Mouse (Mus musculus): ENCODE results near the gene Glrx2. TPM values are rescaled to one million over a fixed set of nuclear protein-coding genes. Genes with fewer than 3 reads are reported as not detected.
"Not testable (repeated sequence)": the region's sequence is repeated elsewhere in the genome, so short reads cannot be mapped to it uniquely, and the experiment has no call there.

Glrx2 gene
- polyA plus RNA-seq (2014; fragmentation: Nextera tagmentation; extraction: Ambion mirVana) = 98.7 and 110 TPM in 2 replicates

- H3K4me1 ChIP-seq (ENCODE audit: control insufficient read depth, insufficient read depth, low read length); ATAC-seq (ENCODE audit: low read depth): not testable (repeated sequence)
These were observed at the start of gene Glrx2 for GRCm38 (mm10) chr1:143716038-143716437. Gene Glrx2, plus strand, starts transcription at chr1:143716338.

DNA sequence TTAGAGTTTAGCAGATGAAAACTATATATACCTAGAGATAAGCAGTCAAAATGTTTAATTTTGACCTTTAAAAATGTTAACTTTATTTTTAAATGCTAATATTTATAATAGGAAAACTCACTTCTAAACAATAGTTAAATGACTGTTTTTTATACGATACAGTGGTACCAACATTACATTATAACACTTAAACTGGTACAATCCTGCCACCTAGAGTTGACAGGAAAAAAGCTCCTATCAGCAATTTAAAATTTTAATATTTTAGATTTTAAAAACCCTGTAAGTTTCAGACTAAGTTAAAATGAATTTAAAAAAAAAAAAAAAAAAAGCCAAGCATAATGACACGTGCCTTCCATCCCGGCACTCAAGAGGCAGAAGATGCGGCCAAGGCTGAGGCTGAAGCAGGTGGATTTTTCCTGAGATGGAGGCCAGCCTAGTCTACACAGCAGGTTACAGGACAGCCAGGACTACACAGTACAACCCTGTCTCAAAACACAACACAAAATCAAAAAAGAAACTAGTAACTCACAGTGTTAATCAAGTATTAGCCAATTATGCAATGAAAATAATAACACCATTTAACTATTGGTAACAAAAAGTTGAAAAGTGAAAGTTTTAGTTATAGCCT is 40.3 kb upstream of the Glrx2 start:
- H3K27ac ChIP-seq (ENCODE audit: low read depth, low read length) = no peak overlapping the region
- H3K4me2 ChIP-seq (ENCODE audit: low read depth, low read length) = no peak overlapping the region
- 92% methylated on average over 4 of the region's 4 CpGs for WGBS
- no peak for ATAC-seq (ENCODE audit: low read depth)
- H3K36me3 ChIP-seq (ENCODE audit: control insufficient read depth, insufficient read depth, low read length) = no peaks in the 10 kb centered on the region; the same call in 1 of the 2 replicates
- H3K27me3 ChIP-seq (ENCODE audit: control insufficient read depth, insufficient read depth, low read length) = no peaks in the 10 kb centered on the region
- no peaks in the 10 kb centered on the region for H3K9me3 ChIP-seq (ENCODE audit: control insufficient read depth, low read length)
- H3K9ac ChIP-seq (replicated peaks; ENCODE audit: low read depth, low read length) = no peak overlapping the region
- H3K4me3 ChIP-seq (ENCODE audit: low read depth, low read length) = no peak overlapping the region
- H3K4me1 ChIP-seq (ENCODE audit: control insufficient read depth, insufficient read depth, low read length) = no peaks in the 10 kb centered on the region

More at GRCm38 (mm10) chr1:143716038-143716437, at the start of gene Glrx2:
- not testable (repeated sequence) for H3K9ac ChIP-seq (replicated peaks; ENCODE audit: low read depth, low read length); H3K9me3 ChIP-seq (ENCODE audit: control insufficient read depth, low read length); H3K27ac ChIP-seq (ENCODE audit: low read depth, low read length); H3K4me3 ChIP-seq (ENCODE audit: low read depth, low read length); H3K36me3 ChIP-seq (ENCODE audit: control insufficient read depth, insufficient read depth, low read length); H3K4me2 ChIP-seq (ENCODE audit: low read depth, low read length); H3K27me3 ChIP-seq (ENCODE audit: control insufficient read depth, insufficient read depth, low read length)
- WGBS = no CpG with 5 or more reads among the region's 2 CpGs

DNA sequence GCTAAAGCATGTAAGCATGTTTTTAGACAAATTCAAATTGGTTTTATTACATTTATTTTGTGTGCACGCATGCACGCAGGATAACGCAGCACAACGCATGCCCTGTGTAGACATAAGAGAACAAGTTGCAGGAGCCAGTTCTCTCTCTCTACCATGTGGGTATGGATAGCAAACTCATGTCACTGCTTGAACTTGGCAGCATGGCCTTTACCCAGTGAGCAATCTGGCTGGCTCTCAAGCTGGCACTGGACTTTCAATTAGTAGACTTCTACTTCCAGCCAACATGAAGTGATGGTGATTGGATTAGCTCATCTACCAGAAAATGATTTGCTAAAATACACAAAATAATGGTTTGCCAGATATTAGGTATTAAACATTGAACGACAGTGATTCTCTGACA is 35.0 kb upstream of the Glrx2 start:
- no peak overlapping the region for H3K9ac ChIP-seq (replicated peaks; ENCODE audit: low read depth, low read length)
- no peak for ATAC-seq (ENCODE audit: low read depth)
- no peaks in the 10 kb centered on the region for H3K9me3 ChIP-seq (ENCODE audit: control insufficient read depth, low read length)
- peaks cover 9% of the 10 kb centered on the region; the same call in 1 of the 2 replicates for H3K36me3 ChIP-seq (ENCODE audit: control insufficient read depth, insufficient read depth, low read length)
- 95% methylated on average over 5 of the region's 5 CpGs for WGBS
- no peak overlapping the region for H3K4me2 ChIP-seq (ENCODE audit: low read depth, low read length)
- H3K4me1 ChIP-seq (ENCODE audit: control insufficient read depth, insufficient read depth, low read length) = no peaks in the 10 kb centered on the region
- no peak overlapping the region for H3K4me3 ChIP-seq (ENCODE audit: low read depth, low read length)
- H3K27ac ChIP-seq (ENCODE audit: low read depth, low read length) = no peak overlapping the region
- no peaks in the 10 kb centered on the region for H3K27me3 ChIP-seq (ENCODE audit: control insufficient read depth, insufficient read depth, low read length)

- no peak for ATAC-seq (ENCODE audit: low read depth)
- H3K36me3 ChIP-seq (ENCODE audit: control insufficient read depth, insufficient read depth, low read length) = peaks cover 22% of the 10 kb centered on the region
These were observed 31.3 kb upstream of the Glrx2 start for GRCm38 (mm10) chr1:143684849-143685248.

DNA sequence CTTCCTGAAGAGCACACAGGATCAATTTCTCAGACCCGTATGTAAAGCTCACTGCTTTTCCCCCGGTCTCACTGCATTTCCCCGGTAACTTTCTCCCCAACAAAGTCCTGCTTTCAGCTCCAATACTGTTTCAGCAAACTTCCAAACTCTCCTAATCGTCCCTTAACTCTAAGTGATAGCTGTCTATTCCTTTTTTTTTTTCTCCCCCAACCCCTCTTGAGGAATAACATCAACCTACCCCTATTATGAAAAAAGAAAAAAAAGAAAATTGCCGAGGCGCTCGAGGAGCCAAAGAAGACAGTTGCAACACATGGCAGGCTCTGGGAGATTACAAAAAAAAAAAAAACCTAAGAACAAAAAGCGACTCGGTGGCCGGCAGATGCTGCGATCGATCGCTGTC is 14.4 kb upstream of the Glrx2 start:
- under 1% methylated on average over 13 of the region's 13 CpGs for WGBS
- Histone ChIP-seq H3K4me2 (ENCODE audit: low read depth, low read length) (peak overlapping the region; percentile 82), H3K4me3 (ENCODE audit: low read depth, low read length) (peak overlapping the region; percentile 87), H3K9me3 (ENCODE audit: control insufficient read depth, low read length) (no peaks in the 10 kb centered on the region), H3K9ac (replicated peaks; ENCODE audit: low read depth, low read length) (peak overlapping the region; percentile 68), H3K27me3 (ENCODE audit: control insufficient read depth, insufficient read depth, low read length) (no peaks in the 10 kb centered on the region), H3K4me1 (ENCODE audit: control insufficient read depth, insufficient read depth, low read length) (peaks cover 11% of the 10 kb centered on the region), H3K27ac (ENCODE audit: low read depth, low read length) (no peak overlapping the region), H3K36me3 (ENCODE audit: control insufficient read depth, insufficient read depth, low read length) (no peaks in the 10 kb centered on the region; the same call in 1 of the 2 replicates)
- no peak for ATAC-seq (ENCODE audit: low read depth)

More at GRCm38 (mm10) chr1:143684849-143685248, 31.3 kb upstream of the Glrx2 start:
- H3K9me3 ChIP-seq (ENCODE audit: control insufficient read depth, low read length) = no peaks in the 10 kb centered on the region
- H3K27me3 ChIP-seq (ENCODE audit: control insufficient read depth, insufficient read depth, low read length) = no peaks in the 10 kb centered on the region
- no peak overlapping the region for H3K27ac ChIP-seq (ENCODE audit: low read depth, low read length)
- no peak overlapping the region for H3K4me3 ChIP-seq (ENCODE audit: low read depth, low read length)
- no peak overlapping the region for H3K4me2 ChIP-seq (ENCODE audit: low read depth, low read length)
- no peak overlapping the region for H3K9ac ChIP-seq (replicated peaks; ENCODE audit: low read depth, low read length)
- H3K4me1 ChIP-seq (ENCODE audit: control insufficient read depth, insufficient read depth, low read length) = no peaks in the 10 kb centered on the region
- 87% methylated on average over 3 of the region's 3 CpGs for WGBS

- peak overlapping the region; percentile 90 for H3K27ac ChIP-seq (ENCODE audit: low read depth, low read length)
- no peaks in the 10 kb centered on the region for H3K9me3 ChIP-seq (ENCODE audit: control insufficient read depth, low read length)
- ATAC-seq (ENCODE audit: low read depth) = peak; percentile 81
- H3K27me3 ChIP-seq (ENCODE audit: control insufficient read depth, insufficient read depth, low read length) = no peaks in the 10 kb centered on the region
- under 1% methylated on average over 47 of the region's 48 CpGs for WGBS
- H3K4me3 ChIP-seq (ENCODE audit: low read depth, low read length) = peak overlapping the region; percentile 87
- H3K4me2 ChIP-seq (ENCODE audit: low read depth, low read length) = peak overlapping the region; percentile 82
- H3K9ac ChIP-seq (replicated peaks; ENCODE audit: low read depth, low read length) = peak overlapping the region; percentile 68
- peaks cover 11% of the 10 kb centered on the region for H3K4me1 ChIP-seq (ENCODE audit: control insufficient read depth, insufficient read depth, low read length)
- H3K36me3 ChIP-seq (ENCODE audit: control insufficient read depth, insufficient read depth, low read length) = no peaks in the 10 kb centered on the region; the same call in 1 of the 2 replicates
These were observed 13.9 kb upstream of the Glrx2 start for GRCm38 (mm10) chr1:143702141-143702740.

DNA sequence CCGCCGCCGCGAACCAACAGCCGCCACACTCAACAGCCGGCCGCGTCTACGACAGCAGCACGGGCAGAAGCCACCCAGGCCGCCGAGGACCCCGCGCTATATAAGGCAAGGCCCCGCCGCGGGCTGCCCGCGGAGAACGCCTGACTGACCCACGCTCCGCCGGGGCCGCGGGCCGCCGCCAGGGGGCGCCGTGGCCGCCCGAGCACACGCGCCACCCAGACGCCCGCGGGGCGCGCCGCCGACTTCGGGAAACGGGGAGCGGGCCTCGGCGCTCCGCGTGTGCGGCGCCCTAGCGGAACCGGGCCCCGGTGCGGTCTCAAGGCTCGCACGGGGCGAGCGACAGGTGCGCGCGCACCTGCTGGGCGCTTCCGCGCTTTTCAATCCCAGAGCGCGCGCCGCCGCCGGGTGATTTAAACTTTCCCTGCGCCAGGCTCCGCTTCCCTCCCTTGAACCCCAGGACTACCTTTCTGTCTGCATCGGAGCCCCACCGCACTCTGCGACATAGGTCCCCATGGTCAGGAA is 13.3 kb upstream of the Glrx2 start, which contains the start of gene Cdc73:
Cdc73 (minus strand) TSS at position 153 of the 522 bp plus-strand sequence.
- peak within 1 kb of the TSS; percentile 68 for H3K9ac ChIP-seq (replicated peaks; ENCODE audit: low read depth, low read length)
- no peaks in the 10 kb centered on the region for H3K27me3 ChIP-seq (ENCODE audit: control insufficient read depth, insufficient read depth, low read length)
- peak within 1 kb of the TSS; percentile 87 for H3K4me3 ChIP-seq (ENCODE audit: low read depth, low read length)
- H3K9me3 ChIP-seq (ENCODE audit: control insufficient read depth, low read length) = no peaks in the 10 kb centered on the region
- H3K36me3 ChIP-seq (ENCODE audit: control insufficient read depth, insufficient read depth, low read length) = no peaks in the 10 kb centered on the region
- peak within 1 kb of the TSS; percentile 90 for H3K27ac ChIP-seq (ENCODE audit: low read depth, low read length)
- ATAC-seq (ENCODE audit: low read depth) = peak; percentile 100
- H3K4me1 ChIP-seq (ENCODE audit: control insufficient read depth, insufficient read depth, low read length) = peaks cover 11% of the 10 kb centered on the region
- peak within 1 kb of the TSS; percentile 82 for H3K4me2 ChIP-seq (ENCODE audit: low read depth, low read length)
- WGBS = under 1% methylated on average over 49 of the region's 74 CpGs

GRCm38 (mm10) chr1:143707006-143707405 is 9.1 kb upstream of the Glrx2 start:
- Histone ChIP-seq H3K9me3 (ENCODE audit: control insufficient read depth, low read length) (no peaks in the 10 kb centered on the region), H3K9ac (replicated peaks; ENCODE audit: low read depth, low read length) (no peak overlapping the region), H3K27me3 (ENCODE audit: control insufficient read depth, insufficient read depth, low read length) (no peaks in the 10 kb centered on the region), H3K36me3 (ENCODE audit: control insufficient read depth, insufficient read depth, low read length) (no peaks in the 10 kb centered on the region), H3K4me2 (ENCODE audit: low read depth, low read length) (no peak overlapping the region), H3K4me1 (ENCODE audit: control insufficient read depth, insufficient read depth, low read length) (no peaks in the 10 kb centered on the region), H3K4me3 (ENCODE audit: low read depth, low read length) (no peak overlapping the region), H3K27ac (ENCODE audit: low read depth, low read length) (no peak overlapping the region)
- no peak for ATAC-seq (ENCODE audit: low read depth)
- WGBS = 42% methylated on average over 4 of the region's 4 CpGs

- Histone ChIP-seq H3K36me3 (ENCODE audit: control insufficient read depth, insufficient read depth, low read length) (no peaks in the 10 kb centered on the region), H3K4me1 (ENCODE audit: control insufficient read depth, insufficient read depth, low read length) (no peaks in the 10 kb centered on the region), H3K27ac (ENCODE audit: low read depth, low read length) (no peak overlapping the region), H3K4me2 (ENCODE audit: low read depth, low read length) (no peak overlapping the region), H3K9me3 (ENCODE audit: control insufficient read depth, low read length) (no peaks in the 10 kb centered on the region), H3K27me3 (ENCODE audit: control insufficient read depth, insufficient read depth, low read length) (no peaks in the 10 kb centered on the region), H3K4me3 (ENCODE audit: low read depth, low read length) (no peak overlapping the region), H3K9ac (replicated peaks; ENCODE audit: low read depth, low read length) (no peak overlapping the region)
- ATAC-seq (ENCODE audit: low read depth) = no peak
- 72% methylated on average over 6 of the region's 6 CpGs for WGBS
These were observed 7.8 kb upstream of the Glrx2 start for GRCm38 (mm10) chr1:143708361-143708760.
